Mouse (Mus musculus): Measurements from ENCODE around the gene P2ry2. TPM values are rescaled to one million over a fixed set of nuclear protein-coding genes. Genes with fewer than 3 reads are reported as not detected.

P2ry2 gene
- polyA plus RNA-seq, 1 experiment from 2014 or later, result 0.76 TPM

DNA sequence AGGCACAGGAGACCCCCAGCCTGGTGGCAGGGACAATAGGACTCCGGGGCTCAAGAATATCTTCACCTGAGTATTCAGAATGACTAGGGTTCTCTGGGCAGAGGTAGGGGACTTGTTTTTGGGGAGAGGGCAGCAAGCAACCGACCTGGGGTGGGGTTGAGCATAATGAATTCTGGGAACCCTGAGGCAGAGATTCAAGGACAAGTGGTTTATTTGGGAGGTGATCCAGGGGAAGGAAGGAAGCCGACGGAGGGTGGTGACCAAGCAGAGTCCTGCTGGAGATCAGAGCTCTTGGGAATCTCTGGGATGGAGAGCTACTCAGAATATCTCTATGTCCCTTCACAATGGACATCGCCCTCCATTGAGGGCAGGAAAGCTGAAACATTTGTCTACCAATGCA, 34.5 kb downstream of the P2ry2 start:
- Histone ChIP-seq H3K4me1 (replicated peaks) (peaks cover 22% of the 10 kb centered on the region), H3K4me3 (replicated peaks) (no peak overlapping the region), H3K9ac (no peak overlapping the region), H3K36me3 (no peaks in the 10 kb centered on the region), H3K27ac (no peak overlapping the region), H3K27me3 (peaks cover 25% of the 10 kb centered on the region), H3K9me3 (replicated peaks) (no peaks in the 10 kb centered on the region), H3K4me2 (no peak overlapping the region)
- WGBS (ENCODE audit: insufficient replicate concordance), result 69% methylated on average over 5 of the region's 5 CpGs
- ATAC-seq (ENCODE audit: low read depth), result no peak
- no peak for DNase-seq

DNA sequence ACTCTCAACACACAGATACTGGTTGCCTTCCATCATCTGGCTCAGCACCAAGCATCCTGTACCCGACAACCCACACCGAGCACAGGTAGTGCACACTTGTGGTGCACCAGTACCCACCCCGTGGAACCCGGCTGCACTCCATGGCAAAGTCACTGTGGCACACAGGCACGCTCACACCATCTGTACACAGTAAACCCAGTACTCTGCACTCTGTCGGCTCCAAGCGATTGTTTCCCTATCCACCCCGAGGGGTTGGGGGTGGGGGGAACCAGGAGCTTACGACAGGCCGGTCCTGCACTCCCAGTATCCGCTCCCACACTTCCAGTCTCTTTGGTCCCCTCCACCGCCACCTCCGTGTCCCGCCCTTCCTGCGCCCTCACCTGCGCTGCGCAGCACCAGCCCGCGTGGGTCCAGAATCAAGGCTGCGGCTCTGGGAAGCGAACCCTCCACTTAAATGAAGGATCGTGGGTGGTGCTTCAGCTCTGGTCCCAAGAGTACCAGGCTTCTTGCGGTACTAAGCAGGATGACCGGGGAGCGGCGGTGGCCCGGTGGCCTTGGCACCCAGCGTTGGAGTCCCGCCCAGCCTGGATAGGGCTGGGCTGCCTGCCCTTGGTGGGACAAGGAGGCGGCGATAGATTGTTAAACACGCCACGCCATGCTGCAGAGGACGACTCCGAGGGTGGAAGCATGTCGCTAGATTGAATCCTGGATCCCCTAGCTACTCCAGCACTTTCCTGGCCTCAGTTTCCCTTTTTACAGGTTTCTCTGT, 38.3 kb downstream of the P2ry2 start, which contains the start of gene P2ry6:
P2ry6 (minus strand) TSS at position 515 of the 769 bp plus-strand sequence.
- Histone ChIP-seq H3K4me3 (replicated peaks) (peak within 1 kb of the TSS; percentile 36), H3K9me3 (replicated peaks) (no peaks in the 10 kb centered on the region), H3K27ac (no peak within 1 kb of the TSS), H3K4me1 (replicated peaks) (peaks cover 22% of the 10 kb centered on the region), H3K9ac (no peak within 1 kb of the TSS), H3K36me3 (no peaks in the 10 kb centered on the region), H3K27me3 (peaks cover 36% of the 10 kb centered on the region), H3K4me2 (peak within 1 kb of the TSS; percentile 61)
- ATAC-seq (ENCODE audit: low read depth) (no peak), DNase-seq (no peak)
- 8% methylated on average over 36 of the region's 36 CpGs for whole genome bisulfite sequencing (ENCODE audit: insufficient replicate concordance)

DNA sequence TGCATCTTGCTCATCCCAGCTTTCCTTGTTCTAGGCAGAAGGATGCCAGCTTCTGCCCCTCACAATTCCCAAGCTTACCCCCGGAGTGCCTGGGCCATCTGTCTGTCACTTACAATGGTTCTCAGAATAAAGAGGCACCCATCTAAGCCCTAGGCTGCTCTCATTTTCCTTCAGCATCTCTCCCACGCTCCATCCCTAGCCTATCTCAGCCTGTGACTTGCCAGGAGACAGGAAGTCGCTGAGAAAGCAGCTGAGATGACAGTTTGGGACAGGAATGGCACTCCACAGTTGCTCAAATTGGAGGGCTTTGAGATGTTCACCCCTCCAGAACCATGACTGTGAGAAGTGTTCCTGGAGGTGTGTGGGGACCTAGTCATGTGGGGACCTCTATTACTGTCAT, 39.8 kb downstream of the P2ry2 start:
- 37% methylated on average over 3 of the region's 3 CpGs for WGBS (ENCODE audit: insufficient replicate concordance)
- no peak overlapping the region for H3K4me2 ChIP-seq
- peaks cover 22% of the 10 kb centered on the region for H3K4me1 ChIP-seq (replicated peaks)
- H3K36me3 ChIP-seq, result no peaks in the 10 kb centered on the region
- ATAC-seq (ENCODE audit: low read depth) (no peak), DNase-seq (no peak)
- no peak overlapping the region for H3K4me3 ChIP-seq (replicated peaks)
- no peak overlapping the region for H3K27ac ChIP-seq
- no peaks in the 10 kb centered on the region for H3K9me3 ChIP-seq (replicated peaks)
- peaks cover 36% of the 10 kb centered on the region for H3K27me3 ChIP-seq
- H3K9ac ChIP-seq, result no peak overlapping the region

DNA sequence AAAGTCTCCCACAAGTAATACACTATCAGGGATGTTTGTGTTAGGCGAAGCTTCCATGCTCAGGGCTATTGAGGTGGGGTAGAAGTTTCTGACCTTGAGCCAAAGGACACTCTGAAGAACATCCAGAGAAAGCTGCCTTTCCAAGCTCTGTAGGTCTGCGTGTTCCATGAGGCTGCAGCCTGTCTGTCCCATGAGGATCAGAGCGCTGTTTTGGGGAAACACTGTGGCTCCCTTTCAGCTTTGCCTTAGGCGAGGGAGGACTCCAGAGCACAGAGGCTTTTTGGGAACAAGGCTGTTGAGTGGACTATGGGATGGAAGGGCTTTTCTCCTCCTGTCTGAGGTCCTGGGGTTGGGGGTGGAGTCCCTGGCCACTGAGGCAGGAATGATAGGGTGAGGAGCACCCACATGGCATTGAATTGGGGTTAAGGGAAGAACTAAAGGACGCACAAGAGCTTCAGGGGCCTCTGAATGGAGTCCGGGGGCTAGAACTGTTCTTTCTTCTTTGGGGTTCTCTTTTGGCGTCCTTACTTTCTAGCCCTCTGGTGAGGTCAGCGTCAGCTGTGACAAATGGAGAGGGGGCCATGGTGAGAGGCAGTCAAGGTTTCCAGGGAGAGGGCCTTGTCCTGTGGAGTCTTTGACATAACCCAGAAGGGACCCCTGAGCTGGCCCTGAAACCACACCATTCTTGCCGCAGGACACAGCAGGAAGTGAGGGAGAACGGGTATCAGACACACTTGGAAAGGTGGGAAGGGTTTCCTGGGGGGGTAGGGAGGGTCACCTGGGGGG, 43.6 kb downstream of the P2ry2 start:
- ATAC-seq (ENCODE audit: low read depth), result no peak
- no peak overlapping the region for H3K4me2 ChIP-seq
- no peaks in the 10 kb centered on the region for H3K36me3 ChIP-seq
- H3K4me1 ChIP-seq (replicated peaks), result peaks cover 30% of the 10 kb centered on the region
- H3K9me3 ChIP-seq (replicated peaks), result no peaks in the 10 kb centered on the region
- H3K9ac ChIP-seq, result no peak overlapping the region
- no peak overlapping the region for H3K4me3 ChIP-seq (replicated peaks)
- no peak overlapping the region for H3K27ac ChIP-seq
- no peak for DNase-seq
- H3K27me3 ChIP-seq, result peaks cover 20% of the 10 kb centered on the region
- WGBS (ENCODE audit: insufficient replicate concordance), result 59% methylated on average over 10 of the region's 10 CpGs

DNA sequence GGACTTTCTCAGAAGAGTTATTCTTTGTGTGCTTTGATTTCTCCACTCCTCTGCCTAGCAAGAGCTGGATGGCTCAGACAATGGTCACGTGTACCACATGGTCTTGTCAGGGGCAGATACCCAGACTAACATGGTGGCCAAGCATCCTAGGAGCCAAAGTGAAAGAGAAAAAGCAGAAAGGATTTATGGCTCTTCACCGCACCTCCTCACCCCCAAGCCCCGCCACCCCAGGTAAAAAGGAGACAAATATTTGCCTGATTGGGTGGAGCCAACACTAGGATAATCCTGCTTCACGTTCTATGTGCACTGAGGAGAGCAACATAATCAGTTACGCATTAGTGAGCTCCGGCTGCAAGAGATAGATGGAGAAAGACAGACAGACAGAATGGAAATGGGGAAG, 44.3 kb downstream of the P2ry2 start:
- Histone ChIP-seq H3K27me3 (peaks cover 13% of the 10 kb centered on the region), H3K4me1 (replicated peaks) (peaks cover 23% of the 10 kb centered on the region), H3K27ac (no peak overlapping the region), H3K4me3 (replicated peaks) (no peak overlapping the region), H3K36me3 (no peaks in the 10 kb centered on the region), H3K9me3 (replicated peaks) (no peaks in the 10 kb centered on the region), H3K9ac (no peak overlapping the region), H3K4me2 (no peak overlapping the region)
- WGBS (ENCODE audit: insufficient replicate concordance), result 65% methylated on average over 6 of the region's 6 CpGs
- no peak for DNase-seq
- no peak for ATAC-seq (ENCODE audit: low read depth)

DNA sequence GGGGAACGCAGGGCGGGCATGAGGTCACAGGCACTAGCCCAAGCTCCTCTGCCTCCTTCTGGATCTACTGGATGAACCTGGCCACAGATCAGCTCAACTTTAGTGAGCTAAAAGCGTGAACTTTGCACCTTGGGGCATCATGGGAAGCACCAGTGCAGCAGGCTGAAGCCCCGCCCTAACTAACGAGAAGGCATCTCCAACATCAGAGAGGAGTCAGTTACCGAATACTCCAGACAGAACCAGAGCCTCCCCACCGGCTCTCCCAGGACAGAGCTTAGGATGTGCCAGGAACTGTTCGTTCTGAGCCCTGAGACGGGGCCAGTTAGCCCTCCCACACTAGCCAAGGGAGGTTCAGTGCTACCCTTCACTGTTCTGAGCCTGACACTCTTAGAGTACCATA, 44.8 kb downstream of the P2ry2 start:
- H3K9ac ChIP-seq, result no peak overlapping the region
- H3K4me2 ChIP-seq, result no peak overlapping the region
- no peak overlapping the region for H3K27ac ChIP-seq
- no peak for ATAC-seq (ENCODE audit: low read depth)
- H3K27me3 ChIP-seq, result peaks cover 8% of the 10 kb centered on the region
- no peaks in the 10 kb centered on the region for H3K36me3 ChIP-seq
- no peak for DNase-seq
- H3K9me3 ChIP-seq (replicated peaks), result no peaks in the 10 kb centered on the region
- 60% methylated on average over 9 of the region's 9 CpGs for WGBS (ENCODE audit: insufficient replicate concordance)
- H3K4me1 ChIP-seq (replicated peaks), result peaks cover 21% of the 10 kb centered on the region
- no peak overlapping the region for H3K4me3 ChIP-seq (replicated peaks)

DNA sequence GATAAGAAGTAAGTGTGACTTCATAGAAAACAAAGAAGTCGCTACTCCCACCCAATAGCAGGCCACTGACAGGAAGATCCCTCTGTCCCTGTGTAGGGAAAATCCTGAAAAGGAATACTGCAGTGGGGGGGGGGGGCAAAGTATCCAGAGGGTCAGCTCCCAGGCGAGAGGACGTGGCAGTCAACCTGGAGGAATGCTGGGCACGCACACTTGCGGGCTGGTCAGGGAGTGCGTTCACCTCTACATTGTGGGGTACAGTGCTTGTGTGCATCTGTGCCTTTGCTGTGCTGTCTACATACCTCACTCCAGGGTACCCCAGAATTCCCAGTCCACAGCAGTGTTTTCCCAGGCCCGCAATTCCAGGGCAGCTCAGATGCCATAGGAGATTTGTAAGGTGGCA, 46.7 kb downstream of the P2ry2 start:
- Histone ChIP-seq H3K36me3 (no peaks in the 10 kb centered on the region), H3K27me3 (no peaks in the 10 kb centered on the region; the same call in 1 of the 2 replicates)

DNA sequence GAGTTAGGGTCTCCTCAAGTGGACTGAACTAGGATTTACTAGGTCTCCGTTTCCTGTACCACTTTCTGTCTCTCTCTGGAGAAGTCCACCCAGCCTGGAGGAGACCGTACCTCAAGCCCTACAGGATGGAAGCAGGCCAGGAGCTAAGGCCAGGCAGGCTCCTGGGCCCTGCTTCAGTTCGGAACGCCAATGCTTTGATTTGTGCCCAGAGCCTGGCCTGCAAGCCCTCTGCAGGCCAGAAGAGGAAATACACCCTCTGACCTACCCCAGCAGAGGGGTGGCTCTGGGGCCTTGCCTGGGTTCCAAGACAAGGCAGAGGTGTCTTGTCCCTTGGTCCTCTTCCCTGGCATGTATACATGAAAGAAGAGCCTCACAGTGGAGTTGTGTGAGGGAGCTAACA, 47.6 kb downstream of the P2ry2 start:
- Histone ChIP-seq H3K9me3 (replicated peaks) (no peaks in the 10 kb centered on the region), H3K36me3 (no peaks in the 10 kb centered on the region), H3K4me1 (replicated peaks) (peaks cover 21% of the 10 kb centered on the region), H3K27ac (no peak overlapping the region), H3K4me2 (no peak overlapping the region), H3K9ac (no peak overlapping the region), H3K27me3 (no peaks in the 10 kb centered on the region; the same call in 1 of the 2 replicates), H3K4me3 (replicated peaks) (no peak overlapping the region)
- WGBS (ENCODE audit: insufficient replicate concordance), result 24% methylated on average over 4 of the region's 4 CpGs
- DNase-seq (no peak), ATAC-seq (ENCODE audit: low read depth) (no peak)

More for the DNA sequence above, 46.7 kb downstream of the P2ry2 start:
- DNase-seq (no peak), ATAC-seq (ENCODE audit: low read depth) (0 out of 2 replicates have a peak, but pooled peaks have one; percentile 24)
- no peak overlapping the region for H3K27ac ChIP-seq
- no peak overlapping the region for H3K4me3 ChIP-seq (replicated peaks)
- H3K4me2 ChIP-seq, result no peak overlapping the region
- peaks cover 21% of the 10 kb centered on the region for H3K4me1 ChIP-seq (replicated peaks)
- WGBS (ENCODE audit: insufficient replicate concordance), result 67% methylated on average over 7 of the region's 7 CpGs
- H3K9ac ChIP-seq, result no peak overlapping the region
- H3K9me3 ChIP-seq (replicated peaks), result no peaks in the 10 kb centered on the region

DNA sequence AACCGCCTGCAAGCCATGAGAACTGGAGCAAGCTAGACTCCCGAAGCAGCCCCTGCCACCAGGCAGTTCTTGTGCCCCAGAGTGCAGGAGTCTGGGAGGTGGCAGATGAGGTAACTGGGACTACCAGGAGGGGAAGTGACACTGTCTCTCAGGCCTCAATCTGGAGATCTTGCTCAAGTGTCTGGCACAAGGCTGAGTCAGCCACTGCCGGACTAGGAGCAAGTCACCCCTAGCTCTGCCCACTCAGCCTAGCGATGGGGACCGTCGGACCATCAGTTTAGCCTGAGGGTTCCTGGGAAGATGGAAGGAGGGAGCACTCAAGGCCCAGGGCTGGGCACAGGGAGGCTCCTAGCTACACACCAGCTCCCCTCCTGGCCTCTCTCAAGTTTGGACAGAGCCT, 48.4 kb downstream of the P2ry2 start:
- Histone ChIP-seq H3K4me3 (replicated peaks) (no peak overlapping the region), H3K27ac (no peak overlapping the region)

DNA sequence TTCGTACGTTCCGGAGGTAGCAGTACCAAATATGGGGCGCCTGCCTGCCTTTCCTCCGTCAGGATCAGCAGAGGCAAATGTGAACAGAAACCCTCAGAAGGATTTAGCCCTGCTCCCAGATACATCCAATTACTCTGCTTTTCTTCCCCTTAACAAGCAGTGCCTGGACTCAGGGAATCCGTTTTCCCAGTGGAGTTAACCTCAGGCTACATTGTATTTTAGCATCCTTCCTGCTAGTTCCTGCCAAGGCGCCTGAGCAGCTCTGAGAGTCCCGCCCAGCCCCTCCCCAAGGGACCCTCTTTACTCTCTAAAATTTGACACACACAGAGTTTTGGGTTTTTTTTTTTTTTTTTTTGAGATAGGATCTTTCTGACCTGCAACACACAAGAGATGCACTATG, 49.3 kb downstream of the P2ry2 start:
- H3K4me3 ChIP-seq (replicated peaks), result no peak overlapping the region
- H3K4me1 ChIP-seq (replicated peaks), result peaks cover 21% of the 10 kb centered on the region
- H3K27ac ChIP-seq, result no peak overlapping the region
- no peaks in the 10 kb centered on the region for H3K36me3 ChIP-seq
- H3K27me3 ChIP-seq, result no peaks in the 10 kb centered on the region; the same call in 1 of the 2 replicates
- WGBS (ENCODE audit: insufficient replicate concordance), result 69% methylated on average over 8 of the region's 8 CpGs
- H3K9ac ChIP-seq, result no peak overlapping the region
- H3K4me2 ChIP-seq, result no peak overlapping the region
- no peaks in the 10 kb centered on the region for H3K9me3 ChIP-seq (replicated peaks)
- DNase-seq (no peak), ATAC-seq (ENCODE audit: low read depth) (no peak)

More for the DNA sequence above, 48.4 kb downstream of the P2ry2 start:
- no peak for ATAC-seq (ENCODE audit: low read depth)
- DNase-seq, result no peak
- no peak overlapping the region for H3K4me2 ChIP-seq
- 53% methylated on average over 6 of the region's 6 CpGs for WGBS (ENCODE audit: insufficient replicate concordance)
- H3K9ac ChIP-seq, result no peak overlapping the region
- H3K36me3 ChIP-seq, result no peaks in the 10 kb centered on the region
- H3K9me3 ChIP-seq (replicated peaks), result no peaks in the 10 kb centered on the region
- no peaks in the 10 kb centered on the region; the same call in 1 of the 2 replicates for H3K27me3 ChIP-seq
- peaks cover 21% of the 10 kb centered on the region for H3K4me1 ChIP-seq (replicated peaks)

DNA sequence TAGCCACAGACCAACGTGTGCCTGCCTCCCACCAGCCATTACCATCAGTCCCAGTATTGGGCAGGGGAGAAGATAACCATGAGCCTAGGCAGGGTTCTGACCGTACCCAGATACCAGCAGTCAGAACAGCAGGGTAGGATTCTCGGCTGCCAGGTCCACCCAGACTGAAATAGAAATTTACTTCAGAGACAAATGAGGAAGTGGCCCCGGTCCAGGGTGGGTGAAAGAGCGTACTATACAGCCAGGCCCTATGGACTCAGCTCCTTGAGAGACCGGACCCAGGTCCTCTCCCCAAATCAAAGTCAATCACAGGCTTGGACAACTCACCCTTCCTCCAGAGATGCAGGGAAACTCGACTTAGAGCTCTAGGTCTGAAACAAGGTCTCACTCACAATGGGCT, 51.5 kb downstream of the P2ry2 start:
- H3K36me3 ChIP-seq, result no peaks in the 10 kb centered on the region
- H3K4me3 ChIP-seq (replicated peaks), result no peak overlapping the region
- 25% methylated on average over 7 of the region's 7 CpGs for WGBS (ENCODE audit: insufficient replicate concordance)
- no peak for DNase-seq
- no peaks in the 10 kb centered on the region for H3K9me3 ChIP-seq (replicated peaks)
- H3K9ac ChIP-seq, result no peak overlapping the region
- ATAC-seq (ENCODE audit: low read depth), result no peak
- H3K4me1 ChIP-seq (replicated peaks), result peaks cover 18% of the 10 kb centered on the region
- H3K27ac ChIP-seq, result no peak overlapping the region
- no peaks in the 10 kb centered on the region for H3K27me3 ChIP-seq
- H3K4me2 ChIP-seq, result no peak overlapping the region

All from liver, embryonic 13.5 days (tissue).